Mouse (Mus musculus) kidney, adult 2 months (tissue): ENCODE results near the gene Slit3.

Experiments used
- CTCF ChIP-seq: fragments of 200-500 bp; conservative IDR thresholded peaks from 2 replicates; pipeline ENCODE4 v1.5.1; 2011; ENCODE audit warnings: low read depth, mild to moderate bottlenecking, control low read depth, low read length, moderate library complexity, mixed read lengths; ENCODE audit not compliant: insufficient read depth, insufficient read length
- POLR2A ChIP-seq: fragments of 200-500 bp; IDR thresholded peaks from one replicate; pipeline ENCODE4 v1.6.1; 2011; ENCODE audit warnings: low read depth, low read length, control low read depth

GRCm38 (mm10) chr11:35248088-35248487 is 127.1 kb downstream of the Slit3 start:
- no peak for TF ChIP-seq CTCF
- no peak for TF ChIP-seq POLR2A
